Mouse (Mus musculus) liver, embryonic 14.5 days (tissue): ENCODE measurements around the gene Dock4. TPM values are rescaled to one million over a fixed set of nuclear protein-coding genes. Genes with fewer than 3 reads are reported as not detected.

Experiments
- ATAC-seq: fragments of 200-750 bp; cut with Nextera tagmentation; 2 replicates; pipeline ENCODE4 v1.8.0; 2017; ENCODE audit warnings: moderate number of reproducible peaks, mild to moderate bottlenecking, moderate library complexity; ENCODE audit not compliant: insufficient read depth
- DNase-seq, 3 experiments: peaks; one replicate each; pipeline ENCODE4 v3.0.0-alpha.2; 2012 to 2013; ENCODE audit warnings: low read depth in 3 of 3, low spot score in 3 of 3
- H3K27ac ChIP-seq: fragments of 300-500 bp; sonication (generic); 2 replicates; pipeline ENCODE4 v1.5.1; 2014; ENCODE audit warnings: moderate library complexity, mild to moderate bottlenecking, control low read depth, inconsistent platforms
- H3K27me3 ChIP-seq: fragments of 300-500 bp; sonication (generic); 2 replicates; pipeline ENCODE4 v1.6.1; 2014; ENCODE audit warnings: mild to moderate bottlenecking, low read length, moderate library complexity; ENCODE audit not compliant: control insufficient read depth, insufficient read depth
- H3K36me3 ChIP-seq: fragments of 300-500 bp; sonication (generic); replicated peaks from 2 replicates; pipeline ENCODE4 v1.6.1; 2014; ENCODE audit warnings: low read depth; ENCODE audit not compliant: control insufficient read depth, insufficient read depth
- H3K4me1 ChIP-seq, 2 experiments: fragments of 200-500 bp in 1 of 2; fragments of 300-500 bp in 1 of 2; sonication (generic) in 1 of 2; replicated peaks; 2 replicates each; pipeline ENCODE4 v1.6.1; 2012 to 2014; ENCODE audit warnings: antibody characterized with exemption in 1 of 2, inconsistent platforms in 1 of 2, low read length in 1 of 2; ENCODE audit not compliant: control insufficient read depth in 2 of 2, insufficient read depth in 2 of 2
- H3K4me2 ChIP-seq: fragments of 300-500 bp; sonication (generic); 2 replicates; pipeline ENCODE4 v1.6.1; 2014; ENCODE audit warnings: low read depth, mild to moderate bottlenecking, control low read depth, moderate library complexity
- H3K4me3 ChIP-seq, 2 experiments: fragments of 200-500 bp in 1 of 2; fragments of 300-500 bp in 1 of 2; sonication (generic) in 1 of 2; 2 replicates each; pipeline ENCODE4 v1.5.1; 2012 to 2014; ENCODE audit warnings: low read depth in 2 of 2, low read length in 2 of 2, mild to moderate bottlenecking in 2 of 2, control low read depth in 1 of 2, inconsistent platforms in 1 of 2, moderate library complexity in 1 of 2; ENCODE audit not compliant: insufficient read depth in 1 of 2
- H3K9ac ChIP-seq: fragments of 300-500 bp; sonication (generic); replicated peaks from 2 replicates; pipeline ENCODE4 v1.6.1; 2014; ENCODE audit warnings: mild to moderate bottlenecking, control low read depth, moderate library complexity
- H3K9me3 ChIP-seq: fragments of 300-500 bp; sonication (generic); 2 replicates; pipeline ENCODE4 v1.6.1; 2016; ENCODE audit warnings: low read length, mixed read lengths; ENCODE audit not compliant: control insufficient read depth
- CTCF ChIP-seq: IDR thresholded peaks from 2 replicates; pipeline ENCODE4 v1.5.1; 2016; ENCODE audit warnings: antibody characterized with exemption, low read depth, control low read depth
- EP300 ChIP-seq: IDR thresholded peaks from 2 replicates; pipeline ENCODE4 v1.6.1; 2016; ENCODE audit warnings: antibody characterized with exemption, low read depth
- WGBS: fragments of 180-500 bp; shearing (Covaris S2); extraction: QIAGEN DNeasy Blood & Tissue Kit; methylation state at CpG from one replicate; pipeline ENCODE4 v1.1.7; 2014; ENCODE audit not compliant: insufficient replicate concordance; 5-methylcytosine and 5-hydroxymethylcytosine counted together
- polyA plus RNA-seq, 2 experiments: library from polyadenylated mRNA; depleted of rRNA in 1 of 2; stranded (reverse) in 1 of 2; unstranded in 1 of 2; fragments of >200 nt; fragmentation: Nextera tagmentation in 1 of 2; extraction: Ambion mirVana in 1 of 2; gene quantifications; 2 replicates each; pipeline versions ENCODE4 v1.2.1 to v1.2.3; 2012 to 2014

The Dock4 gene
- polyA plus RNA-seq, 2 experiments: 0.49 to 0.57 TPM

GRCm38 (mm10) chr12:40670766-40671165, 225.0 kb downstream of the Dock4 start:
- no peak overlapping the region for H3K27ac ChIP-seq
- no peaks in the 10 kb centered on the region for H3K9me3 ChIP-seq
- no peaks in the 10 kb centered on the region for H3K36me3 ChIP-seq
- ATAC-seq (no peak), DNase-seq (no peak)
- H3K4me3 ChIP-seq: no peak overlapping the region
- H3K9ac ChIP-seq: no peak overlapping the region
- no peaks in the 10 kb centered on the region for H3K4me1 ChIP-seq
- no peak overlapping the region for H3K4me2 ChIP-seq
- no peak for TF ChIP-seq EP300
- no peak for TF ChIP-seq CTCF
- H3K27me3 ChIP-seq: no peaks in the 10 kb centered on the region

DNA sequence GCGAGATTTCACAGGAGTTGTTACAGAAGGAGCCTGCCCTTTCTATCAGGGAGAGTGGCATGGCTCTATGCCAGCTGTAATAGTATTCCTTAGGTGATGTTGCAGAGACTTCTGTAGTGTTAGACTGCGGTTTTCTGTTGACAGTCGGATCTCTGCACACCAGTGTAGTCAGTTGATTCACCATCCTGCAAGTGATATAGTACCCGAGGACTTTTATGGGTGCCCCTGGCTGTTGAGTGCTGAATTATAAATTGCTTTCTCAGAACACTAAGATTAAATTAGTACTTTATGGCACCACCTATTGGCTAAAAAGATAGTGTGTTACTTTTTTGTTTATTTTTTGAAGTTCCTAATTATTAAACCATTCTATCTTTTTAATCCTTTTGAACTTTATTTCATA, 234.0 kb downstream of the Dock4 start:
- Histone ChIP-seq H3K9ac (no peak overlapping the region), H3K27me3 (no peaks in the 10 kb centered on the region), H3K4me2 (no peak overlapping the region), H3K27ac (no peak overlapping the region), H3K4me1 (no peaks in the 10 kb centered on the region), H3K4me3 (no peak overlapping the region), H3K9me3 (no peaks in the 10 kb centered on the region), H3K36me3 (no peaks in the 10 kb centered on the region)
- WGBS: 52% methylated on average over 4 of the region's 4 CpGs
- DNase-seq (no peak), ATAC-seq (no peak)
- TF ChIP-seq EP300: no peak
- no peak for TF ChIP-seq CTCF

DNA sequence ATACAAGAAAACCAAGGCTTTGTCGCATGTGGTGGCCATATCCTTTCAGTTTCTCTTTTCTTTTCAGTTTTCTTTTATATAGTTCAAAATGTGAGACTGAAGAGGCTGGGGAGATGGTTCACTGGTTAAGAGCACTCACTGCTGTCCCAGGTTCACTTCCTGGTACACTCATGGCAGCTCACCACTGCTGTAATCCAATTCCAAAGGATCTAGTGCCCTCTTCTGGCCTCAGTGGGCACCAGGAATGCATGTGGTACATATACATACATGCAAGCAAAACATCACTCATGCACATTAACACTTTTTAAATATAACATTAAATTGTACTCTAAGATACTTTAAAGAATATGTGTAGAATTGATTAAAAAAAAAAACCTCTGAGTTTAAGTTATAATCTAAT, 234.8 kb downstream of the Dock4 start:
- peak in 2 of 3 experiments; percentile 4 to 11 for DNase-seq
- no peak for ATAC-seq
- Histone ChIP-seq H3K9me3 (no peaks in the 10 kb centered on the region), H3K27me3 (no peaks in the 10 kb centered on the region), H3K9ac (no peak overlapping the region), H3K4me3 (no peak overlapping the region), H3K27ac (no peak overlapping the region), H3K4me1 (no peaks in the 10 kb centered on the region), H3K36me3 (no peaks in the 10 kb centered on the region), H3K4me2 (no peak overlapping the region)
- no peak for TF ChIP-seq EP300
- TF ChIP-seq CTCF: peak; percentile 55
- WGBS: 67% methylated on average over 1 of the region's 1 CpGs

DNA sequence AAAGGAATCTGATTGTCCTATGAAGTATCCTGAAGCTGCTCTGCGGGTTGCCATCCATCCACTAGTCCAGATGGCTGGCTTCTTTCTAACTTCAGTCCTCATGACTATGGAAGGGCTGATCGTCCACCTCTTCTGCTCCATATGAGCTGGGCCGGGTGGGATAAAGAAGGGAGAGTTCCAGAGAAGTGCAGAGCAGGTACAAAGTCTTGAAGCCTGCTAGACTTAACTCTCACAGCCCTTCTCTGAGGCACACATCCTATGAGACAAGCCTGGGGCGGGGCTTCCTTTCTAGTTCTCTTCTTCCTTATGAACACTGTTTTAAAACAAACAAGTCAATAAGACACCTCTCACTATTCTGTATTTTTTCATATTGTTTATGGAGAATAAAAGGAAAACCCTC, 245.7 kb downstream of the Dock4 start:
- no peak for TF ChIP-seq CTCF
- no peak for TF ChIP-seq EP300
- Histone ChIP-seq H3K9me3 (no peaks in the 10 kb centered on the region), H3K9ac (no peak overlapping the region), H3K27me3 (no peaks in the 10 kb centered on the region), H3K36me3 (no peaks in the 10 kb centered on the region), H3K4me2 (no peak overlapping the region), H3K4me1 (no peaks in the 10 kb centered on the region), H3K27ac (no peak overlapping the region), H3K4me3 (no peak overlapping the region)
- WGBS: 54% methylated on average over 4 of the region's 4 CpGs
- ATAC-seq (no peak), DNase-seq (no peak)

- WGBS: 38% methylated on average over 2 of the region's 2 CpGs
- Histone ChIP-seq H3K9ac (no peak overlapping the region), H3K4me3 (no peak overlapping the region), H3K27me3 (no peaks in the 10 kb centered on the region), H3K9me3 (no peaks in the 10 kb centered on the region), H3K4me2 (no peak overlapping the region), H3K36me3 (no peaks in the 10 kb centered on the region), H3K4me1 (no peaks in the 10 kb centered on the region), H3K27ac (no peak overlapping the region)
- no peak for DNase-seq
- ATAC-seq: no peak
- TF ChIP-seq EP300 (no peak), CTCF (no peak)
These were observed 248.4 kb downstream of the Dock4 start for GRCm38 (mm10) chr12:40694082-40694721.
